Mouse (Mus musculus) olfactory bulb, adult 2 months (tissue): Measurements from ENCODE around the gene Lage3. TPM values are rescaled to one million over a fixed set of nuclear protein-coding genes. Genes with fewer than 3 reads are reported as not detected.

Experiments used
- H3K27ac ChIP-seq: fragments of 200-500 bp; 2 replicates; pipeline ENCODE4 v1.5.1; 2012; ENCODE audit warnings: low read depth, low read length; ENCODE audit not compliant: insufficient read depth
- H3K4me1 ChIP-seq: fragments of 200-500 bp; 2 replicates; pipeline ENCODE4 v1.6.1; 2012; ENCODE audit warnings: low read length; ENCODE audit not compliant: control insufficient read depth, insufficient read depth
- H3K4me3 ChIP-seq: fragments of 200-500 bp; 2 replicates; pipeline ENCODE4 v1.5.1; 2012; ENCODE audit warnings: mild to moderate bottlenecking, low read depth, low read length, moderate library complexity; ENCODE audit not compliant: insufficient read depth
- CTCF ChIP-seq: fragments of 200-500 bp; IDR thresholded peaks from 2 replicates; pipeline ENCODE4 v1.5.1; 2012; ENCODE audit warnings: low read depth, mild to moderate bottlenecking, low read length, moderate library complexity; ENCODE audit not compliant: insufficient read depth
- POLR2A ChIP-seq: fragments of 200-500 bp; IDR thresholded peaks from 2 replicates; pipeline ENCODE4 v1.6.1; 2012; ENCODE audit warnings: mild to moderate bottlenecking, low read depth, low read length, moderate library complexity; ENCODE audit not compliant: insufficient read depth
- WGBS: fragments of 180-500 bp; shearing (Covaris S2); methylation state at CpG from one replicate; pipeline ENCODE4 v1.1.7; 2018; 5-methylcytosine and 5-hydroxymethylcytosine counted together
- polyA plus RNA-seq: library from polyadenylated mRNA; stranded (reverse); fragments of >200 nt; gene quantifications from 2 replicates; pipeline ENCODE4 v1.2.4, GENCODE M21; 2012; ENCODE audit warnings: low replicate concordance; ENCODE audit not compliant: missing spikeins, insufficient read depth, insufficient read length

The Lage3 gene
- polyA plus RNA-seq: not detected in 2 replicates

DNA sequence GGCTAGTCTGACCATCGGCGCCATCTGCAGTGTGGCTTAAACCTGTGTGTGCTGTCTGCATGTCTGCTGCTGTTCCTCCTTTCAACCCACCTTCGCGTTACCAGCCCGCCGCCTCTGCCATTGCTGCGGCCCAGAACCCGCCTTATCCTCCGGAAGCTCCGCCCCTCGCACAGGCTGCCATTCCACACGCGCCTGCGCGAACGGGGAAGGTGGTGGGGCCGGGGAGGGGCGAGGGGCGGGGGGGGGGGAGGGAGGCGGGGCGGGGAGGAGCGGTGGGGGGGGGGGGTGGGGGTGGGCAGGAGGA lies at the start of gene Lage3:
Gene Lage3 (minus strand): TSS at position 152 of the 304 bp plus-strand sequence.
- no peaks in the 10 kb centered on the region for H3K4me1 ChIP-seq
- WGBS: 24% methylated on average over 16 of the region's 22 CpGs

DNA sequence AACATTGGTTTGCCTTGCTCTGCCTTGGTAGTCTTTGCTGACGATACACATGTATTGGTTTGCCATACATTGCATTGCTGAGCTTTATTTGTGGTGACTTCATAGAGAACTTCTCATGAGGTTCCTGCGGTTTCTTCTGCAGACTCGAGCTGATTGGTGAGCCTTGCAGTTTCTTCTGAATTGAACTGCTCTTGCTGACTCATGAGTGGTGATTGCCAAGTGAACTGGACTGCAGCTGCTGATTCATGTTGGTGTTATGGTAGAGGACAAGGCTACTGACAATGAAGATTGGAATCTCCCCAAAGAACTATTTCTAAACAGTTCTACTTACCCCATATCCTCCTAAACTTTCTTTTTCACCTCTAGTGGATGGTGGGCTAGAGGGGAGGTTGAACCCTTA lies 46.7 kb upstream of the Lage3 start:
- Histone ChIP-seq H3K27ac (no peak overlapping the region), H3K4me1 (no peaks in the 10 kb centered on the region), H3K4me3 (no peak overlapping the region)
- WGBS: 80% methylated on average over 3 of the region's 3 CpGs
- no peak for TF ChIP-seq POLR2A
- TF ChIP-seq CTCF: no peak

More for the DNA sequence above, at the start of gene Lage3:
- Histone ChIP-seq H3K27ac (peak within 1 kb of the TSS; percentile 73), H3K4me3 (peak within 1 kb of the TSS; percentile 58)
- TF ChIP-seq CTCF (no peak), POLR2A (peak; percentile 41; the same call in 1 of the 2 replicates)

DNA sequence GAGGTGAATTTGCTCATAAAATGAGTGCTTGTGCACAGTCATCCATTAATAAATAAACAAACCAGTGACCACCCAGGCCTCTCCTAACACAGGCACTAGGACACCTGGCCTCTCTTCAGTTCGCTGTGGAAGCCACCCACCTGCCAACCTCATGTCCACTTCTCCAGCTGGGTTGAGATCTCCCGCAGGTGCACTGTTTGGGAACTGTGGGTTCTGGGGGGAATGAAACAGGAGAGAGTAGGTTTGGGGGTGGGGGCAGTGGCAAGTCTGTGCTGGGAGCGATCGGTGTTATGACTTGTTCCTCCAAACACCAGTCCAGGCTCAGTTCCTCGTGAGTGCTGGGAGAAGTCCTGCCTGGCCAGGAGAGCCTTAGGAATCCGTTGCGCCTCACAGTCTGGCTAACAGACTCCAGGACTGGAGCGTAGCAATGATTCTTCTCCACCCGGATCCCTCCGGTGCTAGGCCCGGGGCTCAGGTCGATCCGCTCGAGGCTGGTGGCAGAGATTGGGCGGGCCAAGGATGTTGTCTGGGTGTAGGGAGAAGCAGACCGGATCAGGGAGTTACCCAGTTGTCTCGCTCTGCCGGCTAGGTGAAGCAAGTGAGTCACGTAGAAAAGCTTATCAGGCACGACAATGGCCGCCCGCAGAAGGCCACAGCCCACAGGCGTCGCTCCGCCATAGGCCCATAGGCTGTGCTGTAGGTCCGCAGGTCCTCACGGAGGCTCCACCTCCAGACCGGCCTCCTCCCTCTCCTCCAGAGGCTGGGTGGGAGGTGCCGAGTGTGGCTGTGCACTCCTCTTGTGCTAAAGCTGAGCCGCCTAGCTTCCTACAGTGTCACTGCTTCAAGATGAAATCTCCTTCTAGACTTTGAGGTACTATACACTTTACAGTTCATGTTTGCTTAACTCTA lies 39.4 kb upstream of the Lage3 start, which contains the start of the genes Fam3a and Ikbkg:
Gene Fam3a (minus strand): TSS at position 738 of the 909 bp plus-strand sequence.
Gene Ikbkg (plus strand): TSS at position 756 of the 909 bp plus-strand sequence.
- TF ChIP-seq POLR2A (no peak), CTCF (no peak)
- Histone ChIP-seq H3K4me1 (no peaks in the 10 kb centered on the region), H3K4me3 (peak within 1 kb of the TSS; percentile 83), H3K27ac (peak within 1 kb of the TSS; percentile 80)
- WGBS: 18% methylated on average over 30 of the region's 30 CpGs

DNA sequence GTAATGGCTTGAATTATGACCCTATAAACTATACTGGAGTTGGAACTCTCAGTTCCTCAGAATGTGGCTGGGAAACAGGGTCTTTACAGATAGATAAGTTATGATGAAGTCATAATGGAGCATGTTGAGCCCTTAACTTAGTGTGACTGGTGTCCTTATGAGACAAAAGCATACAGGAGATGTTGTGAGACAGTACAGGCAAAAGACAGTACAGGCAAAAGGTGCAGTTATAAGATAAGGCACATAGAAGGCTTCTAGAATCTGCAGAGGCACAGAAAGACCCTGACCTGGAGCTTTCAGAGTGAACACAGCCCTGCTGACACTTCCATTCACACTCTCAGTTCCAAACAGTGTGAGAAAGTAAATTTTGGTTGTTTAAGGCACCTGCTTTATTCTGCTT lies 34.7 kb upstream of the Lage3 start:
- no peak overlapping the region for H3K4me3 ChIP-seq
- no peak for TF ChIP-seq CTCF
- no peak for TF ChIP-seq POLR2A
- no peaks in the 10 kb centered on the region for H3K4me1 ChIP-seq
- H3K27ac ChIP-seq: no peak overlapping the region

DNA sequence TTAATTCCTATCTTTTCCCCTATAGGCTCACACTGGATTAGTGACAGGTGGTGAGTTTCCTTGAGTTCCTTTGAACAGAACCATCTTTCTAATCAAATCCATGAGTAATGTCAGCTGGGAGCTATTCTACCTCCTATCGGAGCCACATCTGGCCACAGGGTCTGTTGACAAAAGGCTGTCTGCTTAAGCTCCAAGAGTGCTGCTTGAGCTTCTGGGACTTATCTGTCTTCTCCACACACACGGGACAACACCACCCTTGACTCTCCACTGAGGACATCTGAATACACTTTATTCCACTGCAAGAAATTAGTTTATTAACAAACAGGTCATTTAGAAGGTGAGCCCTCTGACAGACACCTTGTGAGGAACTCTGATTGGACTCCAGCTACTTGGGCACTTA lies 31.0 kb upstream of the Lage3 start:
- Histone ChIP-seq H3K4me1 (no peaks in the 10 kb centered on the region), H3K4me3 (no peak overlapping the region), H3K27ac (no peak overlapping the region)
- TF ChIP-seq POLR2A: no peak
- no peak for TF ChIP-seq CTCF
- 89% methylated on average over 2 of the region's 2 CpGs for WGBS

DNA sequence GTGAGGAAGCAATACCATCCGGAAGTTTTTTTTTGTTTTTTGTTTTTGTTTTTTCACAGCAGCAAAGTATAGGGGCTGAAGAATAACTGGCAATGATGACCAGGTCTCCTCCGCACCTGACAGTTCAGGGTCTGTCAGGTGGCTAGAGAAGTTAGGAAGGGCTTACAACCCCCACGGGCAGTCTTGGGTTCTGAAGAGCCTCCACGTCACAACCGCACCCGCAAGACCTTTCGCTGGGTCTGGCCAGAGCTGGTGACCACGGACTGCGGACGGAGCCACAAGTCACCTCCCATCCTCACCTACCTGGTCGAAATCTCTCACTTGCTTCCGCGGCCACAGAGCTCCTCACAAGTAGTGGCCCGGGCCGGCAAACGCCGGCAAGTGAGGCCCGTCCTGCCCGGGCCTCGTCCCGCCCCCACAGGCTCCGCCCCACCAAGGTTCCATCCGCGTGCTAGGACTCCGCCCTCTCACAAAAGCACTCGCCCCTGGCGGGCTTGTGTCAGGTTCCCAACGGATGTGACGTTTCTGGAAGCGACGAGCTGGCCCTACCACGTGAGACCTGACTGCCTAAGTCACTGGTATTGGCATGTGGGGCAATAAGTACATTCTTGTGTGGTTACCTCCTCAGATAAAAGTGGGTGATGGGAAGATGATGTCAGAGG lies 19.6 kb upstream of the Lage3 start, which contains the start of the genes Ubl4a and Slc10a3:
Gene Ubl4a (minus strand): TSS at position 331 of the 662 bp plus-strand sequence.
Gene Slc10a3 (minus strand): TSS at position 462 of the 662 bp plus-strand sequence.
- 24% methylated on average over 32 of the region's 32 CpGs for whole genome bisulfite sequencing
- no peak within 1 kb of the TSS for H3K27ac ChIP-seq
- TF ChIP-seq POLR2A (peak; percentile 43; the same call in 1 of the 2 replicates), CTCF (no peak)
- no peaks in the 10 kb centered on the region for H3K4me1 ChIP-seq
- H3K4me3 ChIP-seq: peak within 1 kb of the TSS; percentile 66

- Histone ChIP-seq H3K4me3 (peak overlapping the region; percentile 78), H3K27ac (peak overlapping the region; percentile 69; the same call in 1 of the 2 replicates), H3K4me1 (no peaks in the 10 kb centered on the region)
- 21% methylated on average over 44 of the region's 49 CpGs for WGBS
- TF ChIP-seq POLR2A: no peak
- no peak for TF ChIP-seq CTCF
Observed at GRCm38 (mm10) chrX:74368209-74368909, 14.9 kb upstream of the Lage3 start.

- TF ChIP-seq CTCF (no peak), POLR2A (no peak)
- Histone ChIP-seq H3K27ac (peak overlapping the region; percentile 69; the same call in 1 of the 2 replicates), H3K4me3 (peak overlapping the region; percentile 78), H3K4me1 (no peaks in the 10 kb centered on the region)
- 46% methylated on average over 10 of the region's 10 CpGs for WGBS
Observed at GRCm38 (mm10) chrX:74367512-74367911, 14.1 kb upstream of the Lage3 start.
